Mouse (Mus musculus) urinary bladder, adult 2 months (tissue): ENCODE measurements at regions not wholly inside any gene's neighbourhood (a gene's known extent, or its start where the extent isn't known, plus 50 kb on each side); places are given as distances from the start of the nearest gene placed in this dataset.

Experiments used
- DNase-seq: peaks from one replicate; pipeline ENCODE4 v3.0.0; 2022; ENCODE audit warnings: low spot score

GRCm38 (mm10) chr8:24284966-24285365 is 440.7 kb downstream of the Adam3 start:
- DNase-seq: no peak

- DNase-seq: no peak
Measured at GRCm38 (mm10) chr8:24283901-24284405, 441.7 kb downstream of the Adam3 start.

- DNase-seq: no peak
Measured at GRCm38 (mm10) chr8:24280296-24280695, 445.4 kb downstream of the Adam3 start.

GRCm38 (mm10) chr8:24278391-24278790 is 447.3 kb downstream of the Adam3 start:
- no peak for DNase-seq

- DNase-seq: no peak
Measured at GRCm38 (mm10) chr8:24261359-24261758, 464.3 kb downstream of the Adam3 start.

- DNase-seq: no peak
Measured at GRCm38 (mm10) chr8:24258622-24259021, 467.0 kb downstream of the Adam3 start.

- no peak for DNase-seq
Measured at GRCm38 (mm10) chr8:24242211-24242610, 483.4 kb downstream of the Adam3 start.

GRCm38 (mm10) chr8:24240211-24240983 is 485.3 kb downstream of the Adam3 start:
- DNase-seq: no peak

GRCm38 (mm10) chr8:24234981-24235380 is 490.7 kb downstream of the Adam3 start:
- no peak for DNase-seq

GRCm38 (mm10) chr8:24228148-24228547 is 497.5 kb downstream of the Adam3 start:
- DNase-seq: no peak

GRCm38 (mm10) chr8:24227331-24228072 is 498.1 kb downstream of the Adam3 start:
- no peak for DNase-seq

GRCm38 (mm10) chr8:24220222-24220621 is 505.4 kb downstream of the Adam3 start:
- no peak for DNase-seq

GRCm38 (mm10) chr8:24216655-24217054 is 509.0 kb downstream of the Adam3 start:
- no peak for DNase-seq

GRCm38 (mm10) chr8:24215510-24216138 is 510.0 kb downstream of the Adam3 start:
- no peak for DNase-seq

- no peak for DNase-seq
Measured at GRCm38 (mm10) chr8:24214315-24214714, 511.3 kb downstream of the Adam3 start.

- no peak for DNase-seq
Measured at GRCm38 (mm10) chr8:24212216-24213200, 513.1 kb downstream of the Adam3 start.

GRCm38 (mm10) chr8:24211091-24211490 is 514.6 kb downstream of the Adam3 start:
- DNase-seq: no peak
